Mouse (Mus musculus) stomach, embryonic 14.5 days (tissue): ENCODE results near the gene Mtmr4. TPM values are rescaled to one million over a fixed set of nuclear protein-coding genes. Genes with fewer than 3 reads are reported as not detected.

Source experiments
- ATAC-seq: fragments of 200-750 bp; cut with Nextera tagmentation; 2 replicates; pipeline ENCODE4 v1.8.0; 2017; ENCODE audit warnings: low read depth, moderate TSS enrichment; ENCODE audit not compliant: insufficient number of reproducible peaks, insufficient read depth, low FRiP score
- H3K27ac ChIP-seq: fragments of 300-500 bp; sonication (generic); 2 replicates; pipeline ENCODE4 v1.5.1; 2014; ENCODE audit warnings: mild to moderate bottlenecking, low read length, moderate library complexity, mixed read lengths
- H3K27me3 ChIP-seq: fragments of 300-500 bp; sonication (generic); 2 replicates; pipeline ENCODE4 v1.6.1; 2014; ENCODE audit warnings: low read length, control low read depth, mixed read lengths; ENCODE audit not compliant: control insufficient read depth, insufficient read depth
- H3K36me3 ChIP-seq: fragments of 300-500 bp; sonication (generic); 2 replicates; pipeline ENCODE4 v1.6.1; 2014; ENCODE audit warnings: mild to moderate bottlenecking, control low read depth, low read length, moderate library complexity, mixed read lengths; ENCODE audit not compliant: control insufficient read depth, insufficient read depth
- H3K4me1 ChIP-seq: fragments of 300-500 bp; sonication (generic); 2 replicates; pipeline ENCODE4 v1.6.1; 2014; ENCODE audit warnings: low read length, control low read depth, mixed read lengths; ENCODE audit not compliant: control insufficient read depth, insufficient read depth
- H3K4me2 ChIP-seq: fragments of 300-500 bp; sonication (generic); replicated peaks from 2 replicates; pipeline ENCODE4 v1.6.1; 2014; ENCODE audit warnings: low read depth, low read length, control low read depth
- H3K4me3 ChIP-seq: fragments of 300-500 bp; sonication (generic); 2 replicates; pipeline ENCODE4 v1.5.1; 2014; ENCODE audit warnings: low read depth, low read length, control low read depth
- H3K9ac ChIP-seq: fragments of 300-500 bp; sonication (generic); replicated peaks from 2 replicates; pipeline ENCODE4 v1.6.1; 2014; ENCODE audit warnings: low read depth, mild to moderate bottlenecking, control low read depth, low read length, moderate library complexity, mixed read lengths
- H3K9me3 ChIP-seq: fragments of 300-500 bp; sonication (generic); 2 replicates; pipeline ENCODE4 v1.6.1; 2016; ENCODE audit warnings: low read depth, low read length, control low read depth; ENCODE audit not compliant: control insufficient read depth
- WGBS: fragments of 180-500 bp; shearing (Covaris S2); extraction: QIAGEN DNeasy Blood & Tissue Kit; methylation state at CpG from one replicate; pipeline ENCODE4 v1.1.7; 2014; 5-methylcytosine and 5-hydroxymethylcytosine counted together
- polyA plus RNA-seq: library from polyadenylated mRNA; unstranded; fragments of >200 nt; fragmentation: Nextera tagmentation; extraction: Ambion mirVana; gene quantifications from 2 replicates; pipeline ENCODE4 v1.2.1, GENCODE M21; 2014

Mtmr4 gene
- polyA plus RNA-seq, 1 experiment from 2014 or later: 30.5 TPM

DNA sequence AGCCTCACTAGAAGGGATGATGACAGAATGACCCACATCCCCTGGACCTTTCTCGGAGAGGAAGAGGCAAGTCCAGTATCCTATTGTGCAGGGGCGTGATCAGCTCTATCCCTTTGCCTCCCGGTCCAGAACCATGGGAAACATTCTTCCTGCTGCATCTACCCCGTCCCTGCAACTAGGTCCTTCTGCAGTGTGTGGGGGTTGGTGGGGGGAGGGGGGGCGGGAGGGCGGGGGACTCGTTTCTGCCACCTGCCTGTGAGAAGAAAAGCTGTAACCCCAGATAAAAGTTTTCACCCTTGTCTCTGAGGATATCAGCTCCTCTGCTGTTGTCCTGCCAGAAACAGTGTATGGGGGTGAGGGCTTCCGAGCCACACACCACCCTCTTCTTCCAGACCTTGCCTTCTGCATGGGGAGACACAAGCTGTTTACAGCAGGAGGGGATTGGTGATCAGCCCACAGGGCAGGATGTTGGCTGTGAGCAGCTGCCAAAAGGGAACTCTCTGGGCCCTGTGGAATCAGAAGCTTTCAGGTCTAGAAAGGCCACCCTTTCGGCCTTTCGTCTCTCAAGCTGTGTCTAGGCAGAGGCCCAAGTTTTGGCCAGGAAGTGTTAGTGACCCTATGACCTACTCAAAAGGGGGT, 12.9 kb upstream of the Mtmr4 start:
- H3K9me3 ChIP-seq: no peaks in the 10 kb centered on the region
- WGBS: 21% methylated on average over 10 of the region's 10 CpGs
- peaks cover 7% of the 10 kb centered on the region; the same call in 1 of the 2 replicates for H3K4me1 ChIP-seq
- no peaks in the 10 kb centered on the region for H3K36me3 ChIP-seq
- H3K9ac ChIP-seq: no peak overlapping the region
- no peak overlapping the region for H3K27ac ChIP-seq
- H3K27me3 ChIP-seq: no peaks in the 10 kb centered on the region
- ATAC-seq: no peak; the same call in 1 of the 2 replicates
- peak overlapping the region; percentile 81 for H3K4me2 ChIP-seq
- H3K4me3 ChIP-seq: peak overlapping the region; percentile 38

DNA sequence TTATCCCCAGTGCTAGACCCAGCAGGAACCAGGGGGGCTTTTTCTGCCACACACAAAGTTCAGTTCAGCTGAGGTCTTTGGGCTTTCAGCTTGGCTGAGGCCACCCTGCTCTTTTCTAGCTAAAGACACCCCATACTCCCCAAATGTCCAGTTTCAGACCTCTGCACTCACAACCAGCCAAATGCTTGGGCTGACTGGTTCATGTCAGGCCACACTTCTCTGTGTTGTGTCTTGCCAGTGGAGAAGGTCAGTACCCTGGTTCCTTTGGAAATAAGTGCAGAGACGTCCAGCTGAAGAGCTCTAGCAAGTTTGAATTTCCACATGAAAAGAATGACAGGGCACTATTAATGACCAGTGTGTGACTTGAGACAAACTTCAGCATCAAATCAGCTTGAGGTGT, 12.2 kb upstream of the Mtmr4 start:
- Histone ChIP-seq H3K27ac (no peak overlapping the region), H3K4me1 (peaks cover 8% of the 10 kb centered on the region; the same call in 1 of the 2 replicates), H3K9ac (no peak overlapping the region), H3K36me3 (no peaks in the 10 kb centered on the region), H3K4me3 (no peak overlapping the region), H3K27me3 (no peaks in the 10 kb centered on the region), H3K4me2 (no peak overlapping the region), H3K9me3 (no peaks in the 10 kb centered on the region)
- no peak for ATAC-seq
- WGBS: 53% methylated on average over 1 of the region's 1 CpGs

DNA sequence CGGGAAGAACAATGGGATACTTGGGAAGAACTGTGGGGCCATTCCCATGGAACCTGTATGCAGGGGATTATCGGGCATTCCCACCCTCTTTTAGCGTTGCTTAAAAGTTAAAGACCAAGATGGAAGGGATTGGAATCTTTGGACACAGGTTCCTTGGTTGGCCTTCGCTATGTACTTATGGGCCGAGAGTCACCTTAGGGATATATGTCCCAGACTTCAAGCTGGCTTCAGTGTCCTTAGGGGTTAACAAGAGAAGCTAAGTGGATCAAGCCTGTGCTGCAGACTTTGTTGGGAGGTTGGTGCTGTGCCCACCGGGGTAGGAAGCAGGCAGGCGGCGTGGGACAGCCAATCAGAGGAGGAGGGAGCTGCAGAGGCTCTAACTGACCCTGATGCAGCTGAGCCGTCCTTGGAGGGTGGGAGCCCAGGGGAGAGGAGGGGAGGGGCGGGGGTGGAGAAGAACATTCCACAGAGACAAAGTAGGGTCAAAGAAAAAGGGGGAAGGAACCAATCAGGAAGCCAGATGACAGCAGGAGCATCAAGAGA, 11.3 kb upstream of the Mtmr4 start:
- no peak overlapping the region for H3K4me3 ChIP-seq
- no peaks in the 10 kb centered on the region for H3K9me3 ChIP-seq
- no peaks in the 10 kb centered on the region for H3K27me3 ChIP-seq
- H3K9ac ChIP-seq: no peak overlapping the region
- no peak overlapping the region for H3K4me2 ChIP-seq
- WGBS: 52% methylated on average over 10 of the region's 10 CpGs
- H3K4me1 ChIP-seq: peaks cover 10% of the 10 kb centered on the region; the same call in 1 of the 2 replicates
- no peak for ATAC-seq
- no peaks in the 10 kb centered on the region for H3K36me3 ChIP-seq
- H3K27ac ChIP-seq: no peak overlapping the region

DNA sequence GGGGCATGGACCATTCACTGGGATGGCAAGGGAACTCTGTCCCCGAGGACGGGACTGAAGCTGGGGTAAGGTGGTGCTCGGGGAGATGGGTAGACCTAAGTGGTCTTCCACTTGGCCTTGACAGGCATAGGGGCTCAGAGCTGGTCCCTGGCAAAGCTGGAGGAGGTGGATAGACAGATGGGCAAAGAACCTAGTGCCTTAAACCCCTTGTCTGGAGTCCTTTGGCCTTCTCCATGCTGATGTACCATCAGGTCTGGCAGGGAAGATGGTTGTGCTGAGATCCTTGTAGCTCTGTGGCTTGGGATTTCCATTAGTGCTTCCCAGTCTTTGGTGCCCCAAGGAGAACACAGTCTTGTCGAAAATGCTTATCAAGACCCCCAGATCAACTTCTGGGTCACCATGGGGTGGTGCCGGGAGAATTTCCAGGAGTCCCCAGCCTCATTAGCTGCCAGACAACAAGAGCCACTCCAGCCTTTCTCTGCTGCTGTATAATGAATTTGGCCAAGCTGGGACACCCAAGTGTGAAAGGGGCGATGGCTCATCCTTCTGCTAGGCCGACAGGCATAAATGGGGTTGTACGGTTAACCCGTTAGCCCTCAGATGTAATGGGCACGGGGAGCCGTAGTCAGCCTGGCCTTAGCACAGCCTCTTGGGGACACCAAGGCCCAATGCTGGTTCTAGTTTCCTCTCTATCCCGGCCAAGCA, 10.6 kb upstream of the Mtmr4 start:
- Histone ChIP-seq H3K4me2 (no peak overlapping the region), H3K4me1 (peaks cover 10% of the 10 kb centered on the region; the same call in 1 of the 2 replicates)
- 85% methylated on average over 12 of the region's 12 CpGs for WGBS

DNA sequence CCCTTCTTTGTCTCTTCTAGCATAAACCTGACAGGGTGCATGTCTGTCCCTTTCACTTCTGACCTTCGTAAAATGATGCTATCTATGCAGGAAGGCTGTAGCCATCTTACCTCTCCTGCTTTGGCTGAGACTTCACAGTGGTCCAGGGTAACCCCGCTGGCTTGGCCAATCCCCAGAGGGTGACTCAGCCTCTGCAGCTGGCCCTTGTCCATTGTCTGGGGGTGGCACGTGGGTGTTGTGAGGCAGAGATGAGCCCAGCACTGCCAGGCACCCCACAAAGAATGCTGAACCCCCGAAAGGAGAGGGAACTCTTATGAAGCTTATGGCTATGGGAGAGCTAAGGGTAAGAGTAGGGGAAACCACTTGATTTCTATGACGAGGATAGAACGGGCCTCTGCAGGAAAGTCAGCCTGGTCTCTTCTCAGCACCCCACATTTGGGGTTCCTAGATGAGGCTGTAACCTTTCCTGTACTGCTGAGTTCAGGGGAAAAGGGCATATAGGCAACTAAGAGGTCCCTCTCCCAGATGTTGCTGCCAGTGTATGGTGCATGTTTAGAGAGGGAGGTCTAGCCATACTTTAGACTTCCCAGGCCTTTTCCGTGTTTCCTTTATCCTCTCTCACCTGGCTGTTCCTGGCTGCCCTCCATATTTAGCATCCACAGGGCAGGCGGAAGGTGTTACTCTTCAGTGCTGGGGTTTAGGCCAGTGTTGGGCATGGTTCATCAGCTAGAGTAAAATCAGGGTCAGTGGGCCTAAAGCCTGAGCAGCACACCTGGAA, 9.8 kb upstream of the Mtmr4 start:
- no peaks in the 10 kb centered on the region for H3K36me3 ChIP-seq
- H3K4me1 ChIP-seq: peaks cover 10% of the 10 kb centered on the region; the same call in 1 of the 2 replicates
- no peaks in the 10 kb centered on the region for H3K27me3 ChIP-seq
- 82% methylated on average over 8 of the region's 8 CpGs for WGBS
- H3K27ac ChIP-seq: no peak overlapping the region
- no peak overlapping the region for H3K9ac ChIP-seq
- H3K4me3 ChIP-seq: no peak overlapping the region
- H3K9me3 ChIP-seq: no peaks in the 10 kb centered on the region
- no peak overlapping the region for H3K4me2 ChIP-seq
- no peak for ATAC-seq

More for the DNA sequence above, 10.6 kb upstream of the Mtmr4 start:
- no peak overlapping the region for H3K4me3 ChIP-seq
- no peak overlapping the region for H3K27ac ChIP-seq
- H3K9me3 ChIP-seq: no peaks in the 10 kb centered on the region
- ATAC-seq: no peak
- H3K36me3 ChIP-seq: no peaks in the 10 kb centered on the region
- H3K27me3 ChIP-seq: no peaks in the 10 kb centered on the region
- H3K9ac ChIP-seq: no peak overlapping the region

DNA sequence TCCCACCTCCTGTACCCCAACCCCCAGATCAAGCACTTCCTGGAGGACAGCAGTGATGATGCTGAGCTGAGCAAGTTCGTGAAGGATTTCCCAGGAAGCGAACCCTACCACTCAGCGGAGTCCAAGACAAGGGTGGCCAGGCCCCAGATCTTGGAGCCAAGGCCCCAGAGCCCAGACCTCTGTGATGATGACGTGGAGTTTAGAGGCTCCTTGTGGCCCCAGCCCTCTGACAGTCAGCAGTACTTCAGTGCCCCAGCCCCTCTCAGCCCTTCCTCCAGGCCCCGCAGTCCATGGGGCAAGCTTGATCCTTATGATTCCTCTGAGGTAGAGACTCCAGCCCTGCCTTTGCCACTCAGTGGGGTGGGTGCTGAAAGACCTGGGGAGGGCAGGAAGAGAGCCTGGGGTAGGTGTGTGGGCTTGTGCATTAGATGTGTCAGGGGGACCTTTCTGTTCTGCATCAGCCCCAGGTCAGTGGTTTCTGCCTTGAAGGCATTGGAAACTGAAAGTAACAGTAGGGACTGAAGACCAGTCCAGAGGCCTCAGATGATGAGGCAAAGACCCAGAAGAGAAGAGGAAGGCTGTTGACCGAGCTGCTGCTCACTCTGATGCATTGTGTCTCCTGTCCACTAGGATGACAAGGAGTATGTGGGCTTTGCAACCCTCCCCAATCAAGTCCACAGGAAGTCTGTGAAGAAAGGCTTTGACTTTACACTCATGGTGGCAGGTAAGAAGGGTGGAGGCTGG, 8.5 kb upstream of the Mtmr4 start:
- Histone ChIP-seq H3K27ac (no peak overlapping the region), H3K36me3 (no peaks in the 10 kb centered on the region), H3K27me3 (no peaks in the 10 kb centered on the region), H3K4me3 (no peak overlapping the region), H3K9ac (no peak overlapping the region), H3K4me1 (0 out of 2 replicates have a peak, but pooled peaks cover 2% of the 10 kb centered on the region), H3K4me2 (no peak overlapping the region), H3K9me3 (no peaks in the 10 kb centered on the region)
- 81% methylated on average over 6 of the region's 6 CpGs for WGBS
- ATAC-seq: no peak

DNA sequence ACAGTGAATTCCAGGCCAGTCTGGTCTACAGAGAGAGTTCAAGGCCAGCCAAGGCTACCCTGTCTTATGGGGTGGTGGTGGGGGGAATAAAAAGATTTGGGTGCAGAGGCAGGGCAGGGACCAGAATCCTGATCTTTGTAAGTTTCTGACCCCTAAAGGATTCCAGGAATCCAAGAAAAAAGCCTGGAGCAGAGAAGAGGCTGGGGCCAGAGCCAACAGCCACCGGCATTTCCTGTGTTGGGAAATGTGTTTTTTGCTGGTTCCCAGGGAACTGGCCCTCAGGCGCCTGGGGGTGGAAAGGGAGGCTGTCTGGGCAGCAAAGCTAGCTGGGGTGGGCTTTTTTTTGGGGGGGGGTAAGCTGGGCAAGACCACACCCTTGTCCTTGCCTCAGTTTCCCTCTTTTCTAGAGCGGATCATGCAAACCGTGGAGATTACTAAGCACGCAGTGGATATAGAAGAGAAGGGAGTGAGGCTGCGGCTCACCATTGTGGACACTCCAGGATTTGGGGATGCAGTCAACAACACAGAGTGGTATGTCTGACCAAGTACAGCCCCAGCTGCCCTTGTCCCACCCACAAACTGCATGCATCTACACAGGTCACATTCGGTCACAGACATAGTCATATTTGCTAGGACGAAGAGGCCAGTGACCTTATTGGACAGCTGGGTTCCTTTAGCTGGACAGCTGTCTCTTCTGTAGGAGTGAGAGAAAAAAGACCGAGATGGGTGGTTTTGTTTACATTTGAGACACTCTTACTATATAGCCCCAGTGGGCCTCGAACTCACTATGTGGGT, 7.1 kb upstream of the Mtmr4 start:
- Histone ChIP-seq H3K27me3 (no peaks in the 10 kb centered on the region), H3K9ac (no peak overlapping the region), H3K36me3 (no peaks in the 10 kb centered on the region), H3K9me3 (no peaks in the 10 kb centered on the region), H3K27ac (peak overlapping the region; percentile 15; the same call in 1 of the 2 replicates), H3K4me2 (no peak overlapping the region), H3K4me3 (no peak overlapping the region), H3K4me1 (0 out of 2 replicates have a peak, but pooled peaks cover 7% of the 10 kb centered on the region)
- no peak for ATAC-seq
- WGBS: 70% methylated on average over 10 of the region's 10 CpGs
